Comparison of ENCODE assay signal across 9 mouse cellular contexts in genomic region chrX:73767267-73767666, GRCm38 (mm10). TPM values are rescaled to one million over a fixed set of nuclear protein-coding genes. Genes with fewer than 3 reads are reported as not detected.
DNase-seq lines count a peak whose midpoint lies in the region; ATAC-seq and TF ChIP-seq lines count a peak whose summit lies in the region.
"Had no signal": no experiment of that assay in that cellular context is flagged by ENCODE, and none has a peak within 500 bp of the region (broad histone marks: within the 10 kb centered on the region; RNA-seq: fewer than 3 reads in every experiment).

No protein-coding gene starts in this region.

- no peaks in the 10 kb centered on the region for H3K36me3 ChIP-seq in forebrain, embryonic 14.5 days (ENCODE audit: control insufficient read depth, insufficient read depth, low read length)
- H3K36me3 ChIP-seq: stomach, embryonic 15.5 days had no signal

- intact Hi-C loops in left cerebral cortex, adult 2 months (cut with DNase I): no loop called here
- intact Hi-C loops in left cerebral cortex, postnatal 25 days (cut with DNase I): no loop called here
- intact Hi-C loops in left cerebral cortex, postnatal 36 days (cut with DNase I): no loop called here

- no peak overlapping the region for H3K4me2 ChIP-seq in forebrain, embryonic 14.5 days (ENCODE audit: low read length)
- H3K4me2 ChIP-seq: stomach, embryonic 15.5 days had no signal

- TF ChIP-seq POLR2A in cerebellum, adult 2 months (IDR thresholded peaks at IDR 0.05; ENCODE audit: borderline replicate concordance, insufficient read depth, low read length): no peak

- no peak overlapping the region for H3K9ac ChIP-seq in forebrain, embryonic 14.5 days (ENCODE audit: low read length)
- H3K9ac ChIP-seq: stomach, embryonic 15.5 days had no signal

- H3K27me3 ChIP-seq in cerebellum, adult 2 months (ENCODE audit: control insufficient read depth, insufficient read depth, low read length): no peaks in the 10 kb centered on the region
- H3K27me3 ChIP-seq in forebrain, embryonic 14.5 days (replicated peaks; ENCODE audit: control insufficient read depth, insufficient read depth, low read length): no peaks in the 10 kb centered on the region
- H3K27me3 ChIP-seq: stomach, embryonic 15.5 days had no signal

- H3K4me1 ChIP-seq in cerebellum, adult 2 months (ENCODE audit: control insufficient read depth, insufficient read depth, low read length): no peaks in the 10 kb centered on the region; the same call in 1 of the 2 replicates
- no peaks in the 10 kb centered on the region for H3K4me1 ChIP-seq in forebrain, embryonic 14.5 days (ENCODE audit: control insufficient read depth, insufficient read depth, low read length)
- H3K4me1 ChIP-seq: stomach, embryonic 15.5 days had no signal

- ATAC-seq in common myeloid progenitor, adult 5-6 weeks (replicated peaks; ENCODE audit: low read depth, poor library complexity, severe bottlenecking): peak; percentile 58; the same call in 1 of the 2 replicates
- ATAC-seq in forebrain, embryonic 14.5 days: no peak

- H3K27ac ChIP-seq in cerebellum, adult 2 months (ENCODE audit: insufficient read depth, low read length): no peak overlapping the region
- no peak overlapping the region for H3K27ac ChIP-seq in left cerebral cortex, adult 2 months
- H3K27ac ChIP-seq in forebrain, embryonic 14.5 days (ENCODE audit: low read depth, low read length): no peak overlapping the region
- H3K27ac ChIP-seq: stomach, embryonic 15.5 days had no signal

- H3K9me3 ChIP-seq in forebrain, embryonic 14.5 days (replicated peaks; ENCODE audit: control insufficient read depth, low read length): no peaks in the 10 kb centered on the region
- H3K9me3 ChIP-seq: stomach, embryonic 15.5 days had no signal

- DNase-seq in cerebellum, adult 2 months: no peak
- DNase-seq in cerebellum, adult 11-12 months: no peak
- no peak for DNase-seq in left cerebral cortex, adult 2 months (ENCODE audit: extremely low spot score in 1 of 2, low spot score in 2 of 2)
- DNase-seq in left cerebral cortex, postnatal 25 days (ENCODE audit: low spot score in 2 of 2): no peak
- peak; percentile 27 for DNase-seq in retina, postnatal 1 day
- no peak for DNase-seq in forebrain, embryonic 14.5 days (ENCODE audit: low spot score)
- DNase-seq in left cerebral cortex, postnatal 36 days (ENCODE audit: low spot score in 2 of 2): no peak

- H3K4me3 ChIP-seq in cerebellum, adult 2 months (replicated peaks; ENCODE audit: insufficient read depth, low read depth, low read length): no peak overlapping the region
- no peak overlapping the region for H3K4me3 ChIP-seq in left cerebral cortex, adult 2 months
- no peak overlapping the region for H3K4me3 ChIP-seq in forebrain, embryonic 14.5 days (ENCODE audit: low read depth, low read length)
- H3K4me3 ChIP-seq: stomach, embryonic 15.5 days had no signal

- peak; percentile 30; the same call in 1 of the 2 replicates for TF ChIP-seq CTCF in cerebellum, adult 2 months (IDR thresholded peaks at IDR 0.05; ENCODE audit: borderline replicate concordance, insufficient read depth, low read depth, low read length)
- peak; percentile 54 for TF ChIP-seq CTCF in left cerebral cortex, adult 2 months (IDR thresholded peaks at IDR 0.05)

- WGBS in cerebellum, adult 2 months: 54% methylated on average over 9 of the region's 9 CpGs
- WGBS in forebrain, embryonic 14.5 days: 66% methylated on average over 9 of the region's 9 CpGs

RNA-seq across cellular contexts. Expression of gene Srpk3, which starts 6.9 kb away (rescaled TPM):
- 14.2 and 17.3 TPM in 2 replicates for polyA plus RNA-seq in cerebellum, adult 2 months (2012; rRNA removed)
- 1 to 10 TPM; 8.0 to 8.1 TPM for total RNA-seq in left cerebral cortex, adult 2 months (2021)
- total RNA-seq in left cerebral cortex, postnatal 25 days (2021): 1 to 10 TPM; 4.6 to 9.4 TPM
- not detected in 2 replicates for total RNA-seq in common myeloid progenitor, adult 5-6 weeks (2017)
- 1.1 and 1.8 TPM in 2 replicates for polyA plus RNA-seq in forebrain, embryonic 14.5 days (2014; fragmentation: Nextera tagmentation; extraction: Ambion mirVana)
- 10 to 100 TPM in 1 of 2 experiments, 1 to 10 TPM in 1; 8.2 to 10.4 TPM for total RNA-seq in left cerebral cortex, postnatal 36 days (2021)

RNA-seq across cellular contexts. Expression of gene Plxnb3, which starts 10.4 kb away (rescaled TPM):
- polyA plus RNA-seq in cerebellum, adult 2 months (2012; rRNA removed): 27.7 and 32.5 TPM in 2 replicates
- total RNA-seq in left cerebral cortex, adult 2 months (2021): 1 to 10 TPM; 7.2 to 8.5 TPM
- total RNA-seq in left cerebral cortex, postnatal 25 days (2021): 10 to 100 TPM in 1 of 2 experiments, 1 to 10 TPM in 1; 8.7 to 10.0 TPM
- 0.34 TPM in 1 of 2 replicates, not detected in the other for total RNA-seq in common myeloid progenitor, adult 5-6 weeks (2017)
- polyA plus RNA-seq in forebrain, embryonic 14.5 days (2014; fragmentation: Nextera tagmentation; extraction: Ambion mirVana): 0.08 and 0.11 TPM in 2 replicates
- total RNA-seq in left cerebral cortex, postnatal 36 days (2021): 10 to 100 TPM in 1 of 2 experiments, 1 to 10 TPM in 1; 9.8 to 10.2 TPM

RNA-seq across cellular contexts. Expression of gene Idh3g, which starts 19.4 kb away (rescaled TPM):
- polyA plus RNA-seq in cerebellum, adult 2 months (2012; rRNA removed): 811 and 886 TPM in 2 replicates
- 100 to 1,000 TPM; 194 to 201 TPM for total RNA-seq in left cerebral cortex, adult 2 months (2021)
- total RNA-seq in left cerebral cortex, postnatal 25 days (2021): 100 to 1,000 TPM; 182 to 187 TPM
- total RNA-seq in common myeloid progenitor, adult 5-6 weeks (2017): 218 and 225 TPM in 2 replicates
- 253 and 290 TPM in 2 replicates for polyA plus RNA-seq in forebrain, embryonic 14.5 days (2014; fragmentation: Nextera tagmentation; extraction: Ambion mirVana)
- 100 to 1,000 TPM; 179 to 205 TPM for total RNA-seq in left cerebral cortex, postnatal 36 days (2021)

RNA-seq across cellular contexts. Expression of gene Ssr4, which starts 19.6 kb away (rescaled TPM):
- 161 and 176 TPM in 2 replicates for polyA plus RNA-seq in cerebellum, adult 2 months (2012; rRNA removed)
- total RNA-seq in left cerebral cortex, adult 2 months (2021): 10 to 100 TPM; 91.1 to 91.2 TPM
- total RNA-seq in left cerebral cortex, postnatal 25 days (2021): 10 to 100 TPM; 94.6 to 99.7 TPM
- 150 and 166 TPM in 2 replicates for total RNA-seq in common myeloid progenitor, adult 5-6 weeks (2017)
- polyA plus RNA-seq in forebrain, embryonic 14.5 days (2014; fragmentation: Nextera tagmentation; extraction: Ambion mirVana): 148 and 189 TPM in 2 replicates
- 10 to 100 TPM; 81.2 to 95.9 TPM for total RNA-seq in left cerebral cortex, postnatal 36 days (2021)

RNA-seq across cellular contexts. Expression of gene Abcd1, which starts 50.9 kb away (rescaled TPM):
- polyA plus RNA-seq in cerebellum, adult 2 months (2012; rRNA removed): 14.7 and 15.1 TPM in 2 replicates
- total RNA-seq in left cerebral cortex, adult 2 months (2021): 10 to 100 TPM; 11.3 to 12.3 TPM
- total RNA-seq in left cerebral cortex, postnatal 25 days (2021): 10 to 100 TPM; 11.1 to 14.1 TPM
- total RNA-seq in common myeloid progenitor, adult 5-6 weeks (2017): 12.0 and 16.9 TPM in 2 replicates
- polyA plus RNA-seq in forebrain, embryonic 14.5 days (2014; fragmentation: Nextera tagmentation; extraction: Ambion mirVana): 7.3 and 9.1 TPM in 2 replicates
- 10 to 100 TPM; 11.8 to 13.6 TPM for total RNA-seq in left cerebral cortex, postnatal 36 days (2021)
